Mouse (Mus musculus) mouse embryonic stem cell (cell line): ENCODE results near the gene Gm20388.

Experiments
- in situ Hi-C, 2 experiments: fragments of 300-500 bp; cut with MboI; formaldehyde crosslinking; loops; 1 replicate in 1 of 2; 3 replicates in 1 of 2; pipeline ENCODE4 v1.14.3; 2019 to 2020; ENCODE audit warnings: low sequenced_read_pairs in 2 of 2, low pct_unique_long_range_greater_than_20kb in 1 of 2, mixed read lengths in 1 of 2; ENCODE audit not compliant: unreplicated experiment in 1 of 2

The Gm20388 gene

GRCm38 (mm10) chr8:120247618-120248017 lies 337.0 kb downstream of the Gm20388 start:
- in situ Hi-C loops: no loop called here

GRCm38 (mm10) chr8:120248031-120248430 lies 337.4 kb downstream of the Gm20388 start:
- in situ Hi-C loops: no loop called here

GRCm38 (mm10) chr8:120248451-120248850 lies 337.8 kb downstream of the Gm20388 start:
- in situ Hi-C loops: no loop called here

- in situ Hi-C loops: no loop called here
Observed at GRCm38 (mm10) chr8:120249800-120250336, 339.2 kb downstream of the Gm20388 start.

GRCm38 (mm10) chr8:120250750-120251410 lies 340.2 kb downstream of the Gm20388 start:
- in situ Hi-C loops: no loop called here

- in situ Hi-C loops: no loop called here
Observed at GRCm38 (mm10) chr8:120251411-120252035, 340.9 kb downstream of the Gm20388 start.

- in situ Hi-C loops: no loop called here
Observed at GRCm38 (mm10) chr8:120253626-120254025, 343.0 kb downstream of the Gm20388 start.

- in situ Hi-C loops: no loop called here
Observed at GRCm38 (mm10) chr8:120255406-120255987, 344.9 kb downstream of the Gm20388 start.

GRCm38 (mm10) chr8:120256958-120257357 lies 346.3 kb downstream of the Gm20388 start:
- in situ Hi-C loops: no loop called here

GRCm38 (mm10) chr8:120259206-120259605 lies 348.6 kb downstream of the Gm20388 start:
- in situ Hi-C loops: no loop called here

- in situ Hi-C loops: no loop called here
Observed at GRCm38 (mm10) chr8:120260677-120261076, 350.0 kb downstream of the Gm20388 start.

- in situ Hi-C loops: no loop called here
Observed at GRCm38 (mm10) chr8:120261338-120262120, 350.9 kb downstream of the Gm20388 start.

- in situ Hi-C loops: no loop called here
Observed at GRCm38 (mm10) chr8:120263879-120264278, 353.2 kb downstream of the Gm20388 start.

GRCm38 (mm10) chr8:120264388-120264943 lies 353.8 kb downstream of the Gm20388 start:
- in situ Hi-C loops: no loop called here

GRCm38 (mm10) chr8:120264944-120265453 lies 354.4 kb downstream of the Gm20388 start:
- in situ Hi-C loops: no loop called here

GRCm38 (mm10) chr8:120265471-120265870 lies 354.8 kb downstream of the Gm20388 start:
- in situ Hi-C loops: no loop called here

GRCm38 (mm10) chr8:120268541-120268980 lies 357.9 kb downstream of the Gm20388 start:
- in situ Hi-C loops: no loop called here

GRCm38 (mm10) chr8:120270449-120270848 lies 359.8 kb downstream of the Gm20388 start:
- in situ Hi-C loops: no loop called here
